Mouse (Mus musculus) inflammation-experienced regulatory T-cells, adult 6 months (primary cell): ENCODE data around the gene Thsd7b. TPM values are rescaled to one million over a fixed set of nuclear protein-coding genes. Genes with fewer than 3 reads are reported as not detected.
"Not testable (repeated sequence)": the region's sequence is repeated elsewhere in the genome, so short reads cannot be mapped to it uniquely, and the experiment has no call there.

Source experiments
- ATAC-seq: one replicate; pipeline ENCODE4 v1.8.0; 2017
- polyA plus RNA-seq, 3 experiments: library from polyadenylated mRNA; unstranded; fragments of 100-300 nt; shearing (Covaris generic); gene quantifications; one replicate each; pipeline ENCODE4 v1.2.1; 2017

Gene Thsd7b
- polyA plus RNA-seq, 3 experiments from 2014 or later = 0.68 to 1.6 TPM; not detected in 1

DNA sequence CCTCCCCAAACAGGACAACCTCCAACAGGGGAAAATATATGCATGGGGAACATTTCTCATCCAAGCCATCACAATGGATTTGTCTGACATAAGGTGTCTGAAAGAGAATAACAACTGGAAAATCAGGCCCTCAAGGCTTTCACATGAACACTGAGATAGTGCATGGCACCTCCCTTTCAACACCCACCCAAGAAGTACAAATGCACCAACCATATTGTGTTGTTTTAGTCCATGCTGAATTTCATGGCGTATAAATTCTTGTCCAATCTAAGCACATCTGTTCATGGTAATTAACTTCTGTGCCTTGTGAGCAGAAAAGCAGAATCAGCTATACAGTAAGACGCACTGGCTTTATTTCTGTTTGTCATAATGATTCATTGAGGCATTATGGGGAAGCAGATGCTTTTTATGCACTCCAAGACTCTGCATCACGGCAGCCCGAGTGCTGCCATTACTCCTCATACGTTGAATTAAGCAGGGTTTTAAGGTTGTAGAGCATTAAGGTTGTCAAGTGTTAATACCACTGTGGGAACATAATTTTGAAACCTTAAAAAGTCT lies 577.0 kb downstream of the Thsd7b start:
- ATAC-seq = no peak

DNA sequence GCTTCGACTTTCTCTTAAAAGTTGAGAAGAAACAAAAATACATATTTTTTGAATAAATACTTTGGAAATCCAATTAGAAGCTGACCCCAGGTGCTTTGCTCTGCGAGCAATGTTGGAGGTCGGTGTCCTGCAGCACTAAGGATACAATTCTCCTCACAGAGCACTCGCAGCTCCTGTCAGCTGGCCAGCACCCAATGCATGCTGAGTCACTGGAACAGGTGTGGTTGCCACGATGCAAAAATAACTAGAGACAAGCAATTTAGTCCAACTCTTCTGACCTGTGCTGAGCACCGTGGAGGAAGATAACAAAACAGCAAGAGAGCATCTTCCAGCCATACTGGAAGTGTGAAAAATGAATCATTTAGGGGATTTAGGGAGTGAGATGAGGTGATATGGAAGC lies 594.6 kb downstream of the Thsd7b start:
- ATAC-seq = no peak

DNA sequence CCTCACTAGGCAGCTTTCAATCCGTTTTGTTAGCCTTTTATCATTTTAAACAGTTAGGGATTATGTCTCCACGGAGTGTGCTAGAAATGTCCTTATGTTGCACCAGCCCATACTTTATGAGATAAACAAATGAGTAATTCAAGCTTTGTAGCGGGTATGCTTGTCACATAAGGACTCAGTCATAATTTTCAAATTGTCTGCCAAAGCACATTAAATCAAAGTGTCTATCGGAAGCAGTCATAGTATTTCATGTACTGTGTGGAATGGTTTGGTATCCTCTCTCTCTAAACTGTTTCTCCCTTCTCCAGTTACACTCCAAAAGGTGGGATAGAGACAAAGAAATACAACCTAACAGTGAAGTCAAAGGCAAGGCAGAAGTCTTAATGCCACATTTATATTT lies 601.3 kb downstream of the Thsd7b start:
- no peak for ATAC-seq

DNA sequence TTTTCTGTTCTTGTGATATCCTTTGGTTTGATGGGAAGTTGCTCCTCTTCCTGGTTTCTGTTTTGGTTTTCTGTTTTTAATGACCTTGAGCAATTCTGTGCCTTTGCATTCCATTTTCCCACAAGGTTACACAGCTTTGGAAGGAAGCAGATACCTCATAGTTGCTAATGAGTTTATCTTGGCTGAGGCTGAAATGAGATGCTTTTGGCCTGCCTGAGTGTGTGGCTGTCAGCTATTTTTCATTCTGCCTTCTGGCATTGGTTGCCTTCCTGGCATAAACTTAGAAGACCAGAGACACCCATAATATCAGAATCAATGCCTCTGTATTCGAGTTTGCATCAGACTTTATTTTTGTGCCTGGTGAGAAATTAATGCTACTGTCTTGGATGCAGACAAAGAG lies 614.8 kb downstream of the Thsd7b start:
- no peak for ATAC-seq

DNA sequence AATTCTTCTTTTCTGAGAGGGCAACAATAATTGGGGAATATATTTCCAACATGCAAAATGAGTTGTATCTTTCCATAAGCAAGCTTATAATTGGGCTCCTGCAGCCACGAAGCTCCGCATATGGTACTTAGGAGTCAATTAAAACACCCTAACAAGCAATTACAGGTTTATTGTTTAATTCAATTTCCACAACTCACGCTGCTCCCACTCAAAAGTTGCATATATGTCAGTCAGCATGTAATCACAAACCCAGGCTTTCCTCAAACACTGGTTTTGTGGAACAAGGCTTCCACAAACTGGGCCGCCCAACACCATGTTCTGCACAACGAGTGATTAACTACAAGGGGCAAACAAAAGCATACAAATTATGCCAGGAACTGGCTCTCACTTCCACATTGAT lies 625.0 kb downstream of the Thsd7b start:
- ATAC-seq = no peak

DNA sequence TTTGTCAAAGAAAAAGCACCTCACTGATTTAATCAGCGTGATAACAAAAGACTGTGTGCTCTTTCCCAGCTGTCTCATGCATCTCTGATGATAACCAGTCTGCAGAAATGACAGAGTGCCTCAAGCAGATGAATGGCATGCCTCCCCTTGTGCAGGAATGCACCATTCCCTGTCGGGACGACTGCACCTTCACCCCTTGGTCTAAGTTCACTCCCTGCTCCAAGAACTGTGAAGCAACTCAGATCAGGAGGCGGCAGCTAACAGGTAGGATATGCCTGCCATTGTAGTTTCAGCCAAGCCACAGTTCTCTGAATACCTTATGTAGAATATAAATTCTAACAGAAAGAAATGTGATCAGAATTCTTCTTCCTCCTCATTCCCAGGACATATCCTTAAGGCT lies 642.4 kb downstream of the Thsd7b start:
- no peak for ATAC-seq

DNA sequence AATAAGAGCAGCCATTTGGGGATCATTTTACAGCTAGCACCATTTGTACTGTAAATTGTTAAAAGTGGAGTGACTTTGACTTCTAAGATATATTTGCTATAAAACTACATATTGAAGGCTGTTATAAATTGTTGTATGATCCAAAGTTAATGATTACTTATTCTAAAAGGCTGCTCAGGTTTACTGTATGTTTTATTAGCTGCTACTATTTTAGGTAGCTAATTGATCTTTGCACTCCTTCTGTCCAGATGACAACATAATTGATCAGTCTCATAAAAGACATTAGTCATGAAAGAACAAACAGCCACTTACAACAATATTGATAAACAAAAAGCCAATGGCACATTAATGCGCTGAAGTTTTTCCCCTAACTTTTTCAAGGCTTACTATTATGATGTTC lies 644.5 kb downstream of the Thsd7b start:
- no peak for ATAC-seq

DNA sequence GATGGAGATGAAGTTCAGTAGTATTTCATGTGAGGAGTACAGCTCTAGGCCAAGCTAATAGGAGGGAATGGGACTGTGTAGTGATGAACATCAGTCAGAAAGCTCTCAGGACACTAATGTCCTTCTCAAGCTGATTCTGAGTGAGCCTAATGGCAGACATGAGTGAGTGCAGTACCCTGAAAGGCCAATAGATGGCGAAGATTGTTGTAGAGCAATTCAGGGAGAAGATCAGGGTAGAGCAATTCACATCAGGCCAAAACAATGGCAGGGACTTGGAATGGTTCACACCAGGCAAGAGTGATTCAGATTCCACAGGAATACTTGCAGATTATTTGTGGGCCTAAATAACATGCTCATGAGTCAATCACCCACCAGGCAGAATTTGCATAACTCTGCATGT lies 646.3 kb downstream of the Thsd7b start:
- ATAC-seq = no peak

DNA sequence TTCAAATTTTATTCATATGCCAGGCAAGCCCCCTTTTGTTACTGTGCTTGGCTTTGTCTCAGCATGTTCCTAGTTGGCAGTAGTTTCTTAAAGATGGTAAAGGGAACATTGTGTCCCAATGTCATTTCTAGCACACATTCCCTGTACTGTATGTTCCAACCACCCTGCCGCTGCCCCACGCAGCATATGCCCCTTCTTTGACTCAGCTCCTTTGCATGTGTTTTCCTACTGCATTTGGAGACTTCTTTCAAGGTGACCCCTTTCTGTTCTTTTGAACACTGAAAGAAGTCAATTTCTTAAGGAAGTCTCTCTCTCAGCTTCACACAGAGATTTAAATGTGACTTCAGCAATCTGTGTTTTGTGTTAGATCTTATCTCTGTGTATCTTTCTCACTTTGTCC lies 657.9 kb downstream of the Thsd7b start:
- ATAC-seq = no peak

DNA sequence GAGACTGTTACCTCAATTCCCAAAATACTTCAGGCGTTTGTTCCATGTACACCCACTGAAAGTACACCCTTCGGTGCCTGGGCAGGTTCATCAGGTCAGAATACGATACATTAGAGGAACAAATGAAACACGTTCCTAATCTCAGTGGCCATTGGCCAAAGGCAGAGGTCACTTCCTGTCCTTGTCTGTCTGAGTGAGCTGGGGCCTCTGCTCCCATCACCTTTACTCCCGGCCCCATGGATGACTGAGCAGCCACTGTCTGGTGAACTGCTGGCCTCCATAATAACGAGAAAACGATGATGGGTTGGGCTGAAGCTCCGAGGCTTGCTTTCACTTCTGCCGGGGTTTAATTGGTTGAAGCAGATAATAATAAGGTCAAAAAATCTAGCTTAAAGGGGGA lies 670.0 kb downstream of the Thsd7b start:
- ATAC-seq = no peak

DNA sequence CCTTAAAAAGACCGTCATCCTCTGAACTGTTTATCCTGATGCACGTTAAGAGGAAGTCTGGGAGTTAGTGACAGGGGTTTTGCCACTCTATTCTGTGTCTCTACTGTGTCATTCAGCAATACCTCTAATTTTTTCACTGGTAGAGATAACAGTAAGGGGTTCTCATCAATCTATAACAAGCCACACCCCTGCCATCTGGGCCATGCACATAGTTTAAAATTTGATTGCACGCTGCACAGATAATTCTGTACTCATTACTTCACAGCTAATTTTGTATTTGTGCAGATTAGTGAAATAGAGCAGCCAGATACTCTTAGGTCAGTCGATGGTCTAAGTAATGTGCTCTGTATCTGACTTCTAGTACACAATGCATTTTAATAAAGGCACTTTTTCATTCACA lies 673.9 kb downstream of the Thsd7b start:
- no peak for ATAC-seq

DNA sequence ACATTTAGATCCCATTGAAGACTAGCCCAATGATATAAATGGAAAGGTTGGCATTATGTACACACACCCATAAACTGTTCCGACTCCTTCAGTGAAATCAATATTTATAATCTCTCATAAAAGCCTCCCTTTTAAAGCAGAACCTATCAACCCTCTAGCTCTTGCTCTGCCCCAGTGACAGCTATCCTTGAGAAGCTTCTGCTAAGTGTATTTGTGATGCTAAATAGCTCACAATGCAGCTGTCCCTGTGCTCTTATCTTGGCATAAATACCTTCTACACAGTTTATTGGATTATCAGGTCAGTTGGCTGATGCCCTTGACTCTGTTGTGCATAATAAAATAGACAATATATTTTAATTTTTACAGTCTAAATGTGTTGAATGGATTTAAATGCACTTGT lies 682.4 kb downstream of the Thsd7b start:
- ATAC-seq = no peak

DNA sequence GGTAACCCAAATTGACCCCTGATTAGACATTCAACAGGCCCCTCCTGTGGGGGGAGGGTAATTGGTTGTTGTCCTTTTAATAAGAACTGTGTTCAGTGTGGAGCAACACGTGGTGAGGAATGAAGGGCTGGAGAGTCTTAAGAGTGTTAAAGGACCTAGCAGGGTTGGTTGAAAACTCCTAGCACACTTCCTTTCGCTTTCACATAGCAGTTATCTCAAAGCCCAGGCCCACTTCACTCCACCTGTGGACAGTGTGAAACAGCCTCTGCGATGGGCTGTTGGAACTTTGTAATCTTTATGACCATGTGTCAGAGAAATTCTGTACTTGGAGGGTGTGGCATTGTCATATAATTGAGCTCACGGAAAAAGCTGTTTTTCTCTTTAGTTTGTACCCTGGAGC lies 683.5 kb downstream of the Thsd7b start:
- no peak for ATAC-seq

DNA sequence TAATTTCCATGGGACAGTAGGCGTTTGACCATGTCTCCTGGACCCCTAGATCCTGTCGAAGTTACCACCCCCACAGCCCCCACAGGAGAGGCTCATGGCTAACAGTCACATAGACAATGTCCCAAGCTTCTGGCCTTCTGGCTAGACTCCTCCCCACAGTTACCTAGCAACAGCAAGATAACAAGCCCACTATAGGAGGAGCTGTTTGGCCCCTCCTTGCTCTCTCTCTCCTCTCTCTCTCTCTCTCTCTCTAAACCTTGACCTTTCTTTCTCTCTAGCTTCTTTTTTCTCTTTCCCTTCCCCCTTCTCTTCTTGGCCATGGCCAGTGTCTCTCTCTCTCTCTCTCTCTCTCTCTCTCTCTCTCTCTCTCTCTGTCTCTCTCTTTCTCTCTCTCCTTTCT lies 686.2 kb downstream of the Thsd7b start:
- ATAC-seq = not testable (repeated sequence)

DNA sequence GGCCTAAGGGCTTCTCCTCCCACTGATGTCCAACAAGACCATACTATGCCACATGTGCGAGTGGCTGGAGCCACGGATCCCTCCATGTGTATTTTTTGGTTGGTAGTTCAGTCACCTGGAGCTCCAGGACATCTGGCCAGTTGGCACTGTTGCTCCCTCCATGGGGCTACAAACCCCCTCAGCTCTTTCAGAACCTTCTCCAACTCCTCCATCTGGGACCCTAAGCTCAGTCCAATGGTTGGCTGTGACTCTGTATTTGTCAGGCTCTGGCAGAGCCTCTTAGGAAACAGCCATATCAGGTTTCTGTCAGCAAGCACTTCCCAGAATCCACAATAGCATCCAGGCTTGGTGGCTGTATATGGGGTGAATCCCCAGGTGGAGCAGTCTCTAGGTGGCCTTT lies 690.1 kb downstream of the Thsd7b start:
- no peak for ATAC-seq

DNA sequence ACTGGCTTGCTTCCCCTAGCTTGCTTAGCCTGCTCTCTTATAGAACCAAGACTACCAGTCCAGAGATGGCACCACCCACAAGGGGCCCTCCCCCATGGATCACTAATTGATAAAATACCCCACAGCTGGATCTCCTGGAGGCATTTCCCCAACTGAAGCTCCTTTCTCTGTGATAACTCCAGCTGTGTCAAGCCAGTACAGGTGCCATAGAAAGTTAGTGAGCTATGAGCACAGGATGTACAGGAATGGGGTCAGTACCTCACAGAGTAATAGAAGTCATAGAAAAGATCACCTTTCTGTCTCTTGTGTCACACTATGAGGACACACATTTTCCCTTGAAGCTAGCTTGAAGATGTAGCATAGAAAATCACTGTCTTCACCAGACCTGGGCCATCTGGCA lies 716.1 kb downstream of the Thsd7b start:
- ATAC-seq = not testable (repeated sequence)

DNA sequence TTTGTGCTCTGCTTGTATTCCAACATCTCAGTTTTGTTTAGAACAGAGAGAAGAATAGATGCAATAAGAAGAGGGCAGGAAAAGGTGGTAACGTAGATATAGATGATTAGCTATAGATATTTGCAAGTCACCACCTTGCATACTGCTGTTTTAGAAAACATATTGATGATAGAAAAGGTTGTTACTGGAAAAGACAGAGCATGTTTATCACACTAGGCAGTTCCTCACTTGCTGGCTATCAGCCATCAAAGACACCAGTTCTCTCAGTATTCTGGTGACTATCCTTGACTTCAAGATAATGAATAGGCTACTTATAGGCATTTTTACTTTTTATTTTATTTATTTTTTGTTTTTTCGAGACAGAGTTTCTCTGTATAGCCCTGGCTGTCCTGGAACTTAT lies 717.7 kb downstream of the Thsd7b start:
- ATAC-seq = no peak

DNA sequence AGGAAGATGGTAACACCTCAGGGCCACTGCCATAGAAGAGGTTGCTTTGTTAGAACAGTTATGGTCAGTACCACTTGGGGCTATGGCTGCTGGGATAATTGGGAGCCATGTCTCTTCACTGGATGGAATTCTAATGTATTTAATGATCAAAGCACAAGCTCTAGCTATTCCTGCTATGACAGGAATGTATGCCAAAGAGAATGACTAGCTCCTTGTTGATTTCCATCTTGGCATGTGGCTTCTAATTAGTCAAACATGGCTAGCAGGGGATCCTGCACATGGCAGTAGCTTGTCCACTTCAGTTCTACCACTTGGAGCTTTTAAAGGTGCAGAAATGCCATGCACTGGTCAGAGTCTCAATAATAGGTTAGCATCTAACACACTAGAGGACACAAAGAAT lies 781.9 kb downstream of the Thsd7b start:
- no peak for ATAC-seq

DNA sequence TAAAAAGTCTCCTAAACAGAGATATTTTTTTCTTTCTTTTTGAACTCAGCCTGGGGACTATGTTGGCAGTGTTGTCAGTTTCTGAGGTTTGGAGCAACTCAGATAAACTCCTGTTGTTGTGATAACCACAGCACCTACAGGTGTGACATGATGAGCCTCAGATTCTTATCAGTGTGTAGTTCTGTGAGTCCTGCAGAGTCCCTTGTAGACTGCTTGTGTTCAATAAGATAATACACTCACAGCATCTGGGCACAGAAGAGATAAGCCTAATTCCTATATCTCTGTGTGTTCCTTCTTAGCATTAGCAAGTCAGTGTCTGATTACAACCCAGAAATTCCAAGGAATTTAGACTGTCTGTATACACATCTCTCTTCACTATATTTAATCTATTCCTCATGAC lies 789.0 kb downstream of the Thsd7b start:
- ATAC-seq = no peak

DNA sequence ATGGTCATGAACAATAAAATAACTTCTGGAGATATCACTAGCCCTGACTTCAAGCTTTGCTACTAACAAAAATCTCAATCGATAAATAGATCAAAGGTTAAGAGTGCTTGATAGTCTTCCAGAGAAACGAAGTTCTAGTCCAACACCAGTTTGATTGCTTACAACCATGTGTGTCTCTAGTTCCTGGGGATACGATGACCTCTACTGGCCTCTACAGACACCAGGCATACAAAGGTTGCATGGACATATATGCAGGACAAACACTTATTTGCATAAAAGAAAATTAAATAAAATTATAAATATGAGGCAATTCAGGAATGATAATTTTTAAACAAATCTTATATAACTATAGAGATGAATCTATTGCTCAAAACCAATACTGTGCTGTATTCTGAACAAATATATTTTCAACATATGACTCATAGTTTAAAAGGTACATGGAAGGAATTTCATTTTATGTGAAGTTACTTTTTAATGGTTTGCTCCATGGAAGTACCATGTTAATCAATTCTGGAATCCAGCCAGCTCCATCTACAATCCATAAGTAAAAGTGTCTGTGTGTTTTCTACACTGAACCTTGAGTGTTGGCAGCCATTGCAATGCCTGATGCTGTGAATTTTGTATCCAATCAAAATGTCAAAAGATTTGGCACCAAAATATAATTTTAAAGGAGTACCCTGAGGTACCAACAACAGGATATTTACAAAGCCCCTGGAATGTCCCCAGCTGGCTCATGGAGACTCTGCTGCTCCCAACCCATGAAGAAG lies 793.3 kb downstream of the Thsd7b start:
- ATAC-seq = no peak

DNA sequence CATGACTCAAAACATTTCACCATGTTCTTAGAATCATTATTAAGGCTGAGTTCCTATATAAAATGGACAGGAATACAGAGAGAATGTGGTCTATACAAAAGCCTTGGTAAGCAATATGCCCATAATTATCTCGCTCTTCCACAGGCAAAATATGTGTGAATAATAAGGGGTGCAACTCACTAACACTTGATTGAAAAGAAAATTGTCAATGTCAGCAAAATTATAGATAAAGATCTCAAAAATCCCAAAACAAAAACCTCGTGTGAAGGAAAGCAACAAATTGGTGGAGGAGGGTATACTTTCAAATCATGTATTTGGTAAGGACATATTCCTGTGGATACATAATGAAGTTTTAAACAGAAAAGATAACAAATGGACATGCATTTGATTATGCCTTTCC lies 810.7 kb downstream of the Thsd7b start:
- no peak for ATAC-seq

DNA sequence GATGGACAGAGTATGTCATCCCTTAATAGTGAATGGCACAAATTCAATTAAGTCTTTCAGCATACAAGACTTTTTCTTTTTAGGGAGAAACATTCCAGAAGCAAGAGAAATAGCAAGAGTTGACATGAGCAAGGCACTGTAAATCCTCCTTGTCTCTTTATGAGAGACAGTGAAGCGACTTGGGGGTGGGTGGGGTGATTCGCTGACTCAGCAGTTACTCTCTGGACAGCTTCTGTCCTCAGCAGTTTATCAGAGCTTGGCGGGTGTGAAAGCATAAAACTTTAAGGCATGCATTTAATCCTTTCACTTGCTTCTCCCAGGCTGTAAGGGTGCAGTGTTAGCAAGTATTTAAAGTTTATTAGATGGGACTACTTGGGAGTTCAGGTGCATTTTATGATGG lies 812.1 kb downstream of the Thsd7b start:
- ATAC-seq = no peak

DNA sequence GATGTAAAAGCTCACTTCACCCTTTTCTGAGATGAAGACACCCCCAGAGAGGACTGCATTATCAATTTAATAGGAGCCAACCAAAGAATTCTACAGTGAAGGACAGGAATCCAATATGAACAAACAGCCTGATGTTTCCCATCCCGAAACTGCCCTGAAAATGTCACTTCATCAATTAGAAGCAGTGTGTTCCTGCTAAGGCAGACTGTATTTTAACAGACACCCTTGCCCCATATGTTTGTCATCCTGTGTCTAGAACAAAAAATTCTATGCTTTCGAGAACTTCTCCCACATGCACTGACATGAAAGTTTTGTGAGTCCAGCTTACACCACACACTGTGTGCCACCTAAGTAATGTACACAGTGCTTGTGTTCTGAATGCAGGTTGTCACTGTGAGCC lies 812.8 kb downstream of the Thsd7b start:
- ATAC-seq = no peak

DNA sequence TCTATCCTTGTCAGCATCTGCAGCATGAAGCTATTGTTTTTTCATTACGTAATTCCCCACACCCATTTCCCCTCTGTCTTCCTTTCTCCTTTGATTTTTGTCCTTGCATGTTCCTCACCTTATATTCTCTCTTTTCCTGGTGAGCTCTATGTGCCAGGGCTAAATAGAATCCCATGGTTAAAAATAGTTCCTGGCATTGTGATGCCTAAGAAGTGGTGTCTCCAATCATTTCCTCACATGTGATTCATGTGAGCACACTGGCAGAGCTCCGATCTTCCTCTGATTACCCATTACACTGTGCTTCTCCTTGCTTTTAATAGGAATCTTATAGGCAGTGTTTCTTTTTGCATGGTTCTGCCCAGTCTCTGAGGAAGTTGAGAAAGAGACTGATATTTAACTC lies 826.1 kb downstream of the Thsd7b start:
- no peak for ATAC-seq
